Mouse (Mus musculus) heart, embryonic 13.5 days (tissue): ENCODE data around the gene Slc37a2. TPM values are rescaled to one million over a fixed set of nuclear protein-coding genes. Genes with fewer than 3 reads are reported as not detected.

Experiments
- ATAC-seq: fragments of 200-750 bp; cut with Nextera tagmentation; 2 replicates; pipeline ENCODE4 v1.8.0; 2017; ENCODE audit warnings: moderate TSS enrichment; ENCODE audit not compliant: insufficient number of reproducible peaks, low FRiP score, low TSS enrichment; ENCODE audit errors: extremely low read depth
- H3K27ac ChIP-seq: fragments of 300-500 bp; sonication (generic); replicated peaks from 2 replicates; pipeline ENCODE4 v1.5.1; 2015; ENCODE audit warnings: moderate library complexity, mild to moderate bottlenecking, inconsistent platforms
- H3K27me3 ChIP-seq: fragments of 300-500 bp; sonication (generic); replicated peaks from 2 replicates; pipeline ENCODE4 v1.6.1; 2015; ENCODE audit warnings: mild to moderate bottlenecking, inconsistent platforms
- H3K36me3 ChIP-seq: fragments of 300-500 bp; sonication (generic); 2 replicates; pipeline ENCODE4 v1.6.1; 2015; ENCODE audit warnings: mild to moderate bottlenecking, inconsistent platforms
- H3K4me1 ChIP-seq: fragments of 300-500 bp; sonication (generic); 2 replicates; pipeline ENCODE4 v1.6.1; 2015; ENCODE audit warnings: inconsistent platforms
- H3K4me2 ChIP-seq: fragments of 300-500 bp; sonication (generic); 2 replicates; pipeline ENCODE4 v1.6.1; 2015; ENCODE audit warnings: inconsistent platforms, mild to moderate bottlenecking, moderate library complexity
- H3K4me3 ChIP-seq: fragments of 300-500 bp; sonication (generic); 2 replicates; pipeline ENCODE4 v1.5.1; 2015; ENCODE audit warnings: moderate library complexity, mild to moderate bottlenecking, inconsistent platforms
- H3K9ac ChIP-seq: fragments of 300-500 bp; sonication (generic); 2 replicates; pipeline ENCODE4 v1.6.1; 2015; ENCODE audit warnings: inconsistent platforms, mild to moderate bottlenecking, moderate library complexity
- H3K9me3 ChIP-seq: fragments of 300-500 bp; sonication (generic); 2 replicates; pipeline ENCODE4 v1.6.1; 2016; ENCODE audit warnings: inconsistent platforms
- WGBS: fragments of 180-500 bp; shearing (Covaris S2); methylation state at CpG from one replicate; pipeline ENCODE4 v1.1.7; 2015; ENCODE audit warnings: mixed read lengths; 5-methylcytosine and 5-hydroxymethylcytosine counted together
- polyA plus RNA-seq: library from polyadenylated mRNA; unstranded; fragments of >200 nt; fragmentation: Nextera tagmentation; extraction: Ambion mirVana; gene quantifications from 2 replicates; pipeline ENCODE4 v1.2.1, GENCODE M21; 2015

Gene Slc37a2
- polyA plus RNA-seq, 1 experiment from 2014 or later: 1.4 TPM

DNA sequence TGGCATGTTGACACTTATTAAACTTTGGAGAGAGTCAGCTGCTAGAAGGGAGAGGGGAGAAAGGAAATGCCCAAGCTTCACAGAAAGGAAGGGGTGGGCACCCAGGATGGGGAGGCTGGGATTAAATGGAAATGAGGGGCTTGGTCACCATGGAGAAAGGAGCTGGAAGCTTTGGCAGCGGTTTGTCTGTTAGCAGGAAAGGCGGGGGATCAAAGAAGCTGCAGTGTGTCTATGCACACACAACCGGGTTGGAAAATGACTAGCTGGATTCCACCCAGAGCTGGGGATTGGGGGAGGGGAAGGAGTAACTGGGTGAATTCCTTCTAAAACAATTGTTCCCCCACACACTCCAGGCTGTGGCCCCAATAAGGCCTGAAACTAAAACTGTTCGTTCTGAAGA, 76.6 kb downstream of the Slc37a2 start:
- no peak overlapping the region for H3K9ac ChIP-seq
- 35% methylated on average over 4 of the region's 4 CpGs for WGBS

More for the DNA sequence above, 76.6 kb downstream of the Slc37a2 start:
- H3K9me3 ChIP-seq: no peaks in the 10 kb centered on the region
- no peaks in the 10 kb centered on the region for H3K36me3 ChIP-seq
- no peak for ATAC-seq
- peaks cover 39% of the 10 kb centered on the region for H3K4me1 ChIP-seq
- H3K27me3 ChIP-seq: peaks cover 15% of the 10 kb centered on the region; the same call in 1 of the 2 replicates
- H3K4me3 ChIP-seq: no peak overlapping the region
- H3K4me2 ChIP-seq: no peak overlapping the region
- no peak overlapping the region for H3K27ac ChIP-seq

Other genes starting within 250 kb of the Slc37a2 start
- gene Pknox2, start 108.3 kb downstream of the Slc37a2 start, polyA plus RNA-seq: 4.9 and 5.7 TPM in 2 replicates
- 7.5 and 8.7 TPM in 2 replicates for gene Tmem218, start 47.5 kb downstream of the Slc37a2 start, polyA plus RNA-seq
- 3.6 and 4.7 TPM in 2 replicates for gene Ccdc15, start 92.7 kb upstream of the Slc37a2 start, polyA plus RNA-seq
- 0.07 TPM in 1 of 2 replicates, not detected in the other for gene Hepacam, start 111.6 kb upstream of the Slc37a2 start, polyA plus RNA-seq
- gene Robo4, start 146.2 kb upstream of the Slc37a2 start, polyA plus RNA-seq: 7.4 and 8.8 TPM in 2 replicates
- 0.14 and 0.17 TPM in 2 replicates for gene Robo3, start 177.5 kb upstream of the Slc37a2 start, polyA plus RNA-seq
- 14.3 and 14.7 TPM in 2 replicates for gene Msantd2, start 233.6 kb upstream of the Slc37a2 start, polyA plus RNA-seq